Mouse (Mus musculus) MEL (cell line): ENCODE results near the gene Dop1b. TPM values are rescaled to one million over a fixed set of nuclear protein-coding genes. Genes with fewer than 3 reads are reported as not detected.

ENCODE experiments used
- DNase-seq: peaks from one replicate; pipeline ENCODE4 v3.0.0; 2011; ENCODE audit warnings: low read depth, low spot score
- H3K27ac ChIP-seq: 2 replicates; pipeline ENCODE4 v1.5.1; 2012; ENCODE audit warnings: low read depth, mild to moderate bottlenecking, control low read depth, low read length, moderate library complexity; ENCODE audit not compliant: control insufficient read depth
- H3K27me3 ChIP-seq, 2 experiments: fragments of 150-350 bp in 1 of 2; sonication (generic) in 1 of 2; 2 replicates each; pipeline ENCODE4 v1.6.1; 2012; ENCODE audit warnings: low read length in 2 of 2, mild to moderate bottlenecking in 2 of 2, improper control_type of control experiment in 1 of 2, moderate library complexity in 1 of 2; ENCODE audit not compliant: insufficient read depth in 2 of 2, control insufficient read depth in 1 of 2
- H3K36me3 ChIP-seq, 2 experiments: 2 replicates each; pipeline ENCODE4 v1.6.1; 2012 to 2014; ENCODE audit warnings: low read length in 2 of 2, improper control_type of control experiment in 1 of 2, inconsistent platforms in 1 of 2, mild to moderate bottlenecking in 1 of 2; ENCODE audit not compliant: insufficient read depth in 2 of 2, control insufficient read depth in 1 of 2
- H3K4me1 ChIP-seq, 2 experiments: fragments of 150-350 bp in 1 of 2; sonication (generic) in 1 of 2; 2 replicates each; pipeline ENCODE4 v1.6.1; 2012; ENCODE audit warnings: low read length in 2 of 2, improper control_type of control experiment in 1 of 2, mild to moderate bottlenecking in 1 of 2; ENCODE audit not compliant: insufficient read depth in 2 of 2, control insufficient read depth in 1 of 2
- H3K4me3 ChIP-seq, 2 experiments: fragments of 150-350 bp in 1 of 2; sonication (generic) in 1 of 2; 2 replicates each; pipeline ENCODE4 v1.5.1; 2012; ENCODE audit warnings: low read depth in 2 of 2, low read length in 2 of 2, mild to moderate bottlenecking in 2 of 2, moderate library complexity in 2 of 2, control low read depth in 1 of 2, improper control_type of control experiment in 1 of 2; ENCODE audit not compliant: control insufficient read depth in 1 of 2, insufficient read depth in 1 of 2
- H3K79me2 ChIP-seq: 2 replicates; pipeline ENCODE4 v1.6.1; 2012; ENCODE audit warnings: mild to moderate bottlenecking, low read length, moderate library complexity; ENCODE audit not compliant: control insufficient read depth, poor library complexity, insufficient read depth
- H3K9ac ChIP-seq: 2 replicates; pipeline ENCODE4 v1.6.1; 2012; ENCODE audit warnings: low read depth, mild to moderate bottlenecking, control low read depth, low read length, moderate library complexity; ENCODE audit not compliant: control insufficient read depth, poor library complexity, severe bottlenecking
- H3K9me3 ChIP-seq: fragments of 150-350 bp; sonication (generic); replicated peaks from 2 replicates; pipeline ENCODE4 v1.6.1; 2012; ENCODE audit warnings: mild to moderate bottlenecking, low read length, improper control_type of control experiment, moderate library complexity; ENCODE audit not compliant: insufficient read depth
- CTCF ChIP-seq, 3 experiments: IDR thresholded peaks in 2 of 3; conservative IDR thresholded peaks in 1 of 3; 2 replicates each; pipeline ENCODE4 v1.5.1; 2011 to 2012; ENCODE audit warnings: low read length in 3 of 3, low read depth in 2 of 3, mild to moderate bottlenecking in 2 of 3, improper control_type of control experiment in 1 of 3, inconsistent platforms in 1 of 3, mixed read lengths in 1 of 3, moderate library complexity in 1 of 3; ENCODE audit not compliant: control insufficient read depth in 1 of 3, insufficient read depth in 1 of 3, poor library complexity in 1 of 3, severe bottlenecking in 1 of 3
- ELF1 ChIP-seq: IDR thresholded peaks from 2 replicates; pipeline ENCODE4 v1.6.1; 2014; ENCODE audit warnings: low read depth, mild to moderate bottlenecking, inconsistent platforms, low read length, improper control_type of control experiment, moderate library complexity
- GATA1 ChIP-seq: IDR thresholded peaks from 2 replicates; pipeline ENCODE4 v1.6.1; 2011; ENCODE audit warnings: low read depth, low read length, improper control_type of control experiment
- HCFC1 ChIP-seq: IDR thresholded peaks from 2 replicates; pipeline ENCODE4 v1.6.1; 2012; ENCODE audit warnings: low read depth, mild to moderate bottlenecking, inconsistent platforms, low read length, improper control_type of control experiment, moderate library complexity
- MAFK ChIP-seq: IDR thresholded peaks from 2 replicates; pipeline ENCODE4 v1.6.1; 2011; ENCODE audit warnings: low read depth, mild to moderate bottlenecking, low read length, improper control_type of control experiment, borderline replicate concordance
- MAZ ChIP-seq: IDR thresholded peaks from 2 replicates; pipeline ENCODE4 v1.6.1; 2012; ENCODE audit warnings: low read depth, mild to moderate bottlenecking, inconsistent platforms, low read length, improper control_type of control experiment
- MEF2A ChIP-seq: IDR thresholded peaks from 2 replicates; pipeline ENCODE4 v1.6.1; 2014; ENCODE audit warnings: low read depth, mild to moderate bottlenecking, inconsistent platforms, low read length, improper control_type of control experiment; ENCODE audit not compliant: poor library complexity, insufficient replicate concordance, severe bottlenecking; ENCODE audit errors: extremely low read depth
- MYC ChIP-seq: IDR thresholded peaks from 2 replicates; pipeline ENCODE4 v1.6.1; 2011; ENCODE audit warnings: low read depth, mild to moderate bottlenecking, low read length, improper control_type of control experiment, moderate library complexity
- NELFE ChIP-seq: IDR thresholded peaks from 2 replicates; pipeline ENCODE4 v1.6.1; 2011; ENCODE audit warnings: low read depth, low read length, improper control_type of control experiment
- NRF1 ChIP-seq: IDR thresholded peaks from 2 replicates; pipeline ENCODE4 v1.6.1; 2014; ENCODE audit warnings: low read depth, mild to moderate bottlenecking, inconsistent platforms, low read length, improper control_type of control experiment, moderate library complexity; ENCODE audit not compliant: poor library complexity, insufficient read depth, severe bottlenecking
- POLR2A ChIP-seq, 2 experiments: IDR thresholded peaks; 2 replicates each; pipeline ENCODE4 v1.6.1; 2011 to 2012; ENCODE audit warnings: low read length in 2 of 2, mild to moderate bottlenecking in 2 of 2, control low read depth in 1 of 2, improper control_type of control experiment in 1 of 2, low read depth in 1 of 2, moderate library complexity in 1 of 2; ENCODE audit not compliant: control insufficient read depth in 1 of 2, insufficient read depth in 1 of 2, poor library complexity in 1 of 2
- POLR2AphosphoS2 ChIP-seq: IDR thresholded peaks from 2 replicates; pipeline ENCODE4 v1.6.1; 2011; ENCODE audit warnings: low read length, improper control_type of control experiment
- RAD21 ChIP-seq: IDR thresholded peaks from 2 replicates; pipeline ENCODE4 v1.6.1; 2011; ENCODE audit warnings: mild to moderate bottlenecking, low read depth, low read length, improper control_type of control experiment
- SIN3A ChIP-seq: IDR thresholded peaks from 2 replicates; pipeline ENCODE4 v1.6.1; 2012; ENCODE audit warnings: low read length, improper control_type of control experiment, inconsistent platforms
- SMC3 ChIP-seq: IDR thresholded peaks from 2 replicates; pipeline ENCODE4 v1.6.1; 2011; ENCODE audit warnings: low read depth, low read length, improper control_type of control experiment
- TBP ChIP-seq: IDR thresholded peaks from 2 replicates; pipeline ENCODE4 v1.8.0; 2011; ENCODE audit warnings: low read depth, low read length, improper control_type of control experiment
- UBTF ChIP-seq: IDR thresholded peaks from 2 replicates; pipeline ENCODE4 v1.6.1; 2012; ENCODE audit warnings: low read depth, mild to moderate bottlenecking, inconsistent platforms, low read length, improper control_type of control experiment, moderate library complexity, borderline replicate concordance; ENCODE audit not compliant: insufficient read depth
- ZKSCAN1 ChIP-seq: IDR thresholded peaks from 2 replicates; pipeline ENCODE4 v1.6.1; 2012; ENCODE audit warnings: low read depth, mild to moderate bottlenecking, inconsistent platforms, low read length, improper control_type of control experiment, moderate library complexity
- ZNF384 ChIP-seq: IDR thresholded peaks from 2 replicates; pipeline ENCODE4 v1.6.1; 2012; ENCODE audit warnings: low read depth, mild to moderate bottlenecking, inconsistent platforms, low read length, improper control_type of control experiment
- polyA plus RNA-seq, 2 experiments: library from polyadenylated mRNA; stranded (reverse) in 1 of 2; unstranded in 1 of 2; fragments of >175 nt in 1 of 2; fragments of >200 nt in 1 of 2; gene quantifications; 2 replicates each; pipeline versions ENCODE4 v1.2.1 to v1.2.4; 2012; ENCODE audit warnings: low replicate concordance in 2 of 2, low read depth in 1 of 2; ENCODE audit not compliant: insufficient read length in 2 of 2, insufficient read depth in 1 of 2, missing spikeins in 1 of 2
- total RNA-seq: library from RNA; depleted of rRNA; stranded (reverse); fragments of 300-350 nt; gene quantifications from 2 replicates; pipeline ENCODE4 v1.2.3, GENCODE M21; 2012

Gene Dop1b
- total and polyA plus RNA-seq, 3 experiments: 5.8 to 11.3 TPM; not detected in 1

DNA sequence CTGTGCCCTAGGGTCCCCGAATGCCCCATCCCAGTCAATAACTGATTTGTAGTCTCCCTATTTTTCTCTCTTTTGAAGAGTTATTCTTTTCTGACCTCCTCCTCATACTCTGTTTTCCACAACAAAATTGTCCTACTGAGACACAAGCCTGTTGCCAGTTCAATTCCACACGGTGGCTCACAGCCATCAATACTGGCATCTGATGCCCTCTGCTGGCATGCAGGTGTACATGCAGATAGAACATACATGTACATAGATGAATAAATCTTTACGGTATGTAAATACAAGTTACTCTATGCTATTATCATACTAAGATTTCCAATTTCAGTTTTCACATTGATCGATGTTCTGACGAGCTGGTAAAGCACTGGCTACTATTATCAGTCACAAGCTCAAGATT is 40.6 kb upstream of the Dop1b start:
- Histone ChIP-seq H3K27me3 (no peaks in the 10 kb centered on the region; a peak in 1 of 4 replicates), H3K79me2 (no peaks in the 10 kb centered on the region), H3K9ac (no peak overlapping the region), H3K4me1 (no peaks in the 10 kb centered on the region), H3K4me3 (no peak overlapping the region), H3K9me3 (no peaks in the 10 kb centered on the region), H3K36me3 (no peaks in the 10 kb centered on the region), H3K27ac (no peak overlapping the region)
- DNase-seq: peak; percentile 21
- TF ChIP-seq HCFC1: no peak
- TF ChIP-seq ZNF384: no peak
- peak; percentile 32 to 55 (median 33) for TF ChIP-seq CTCF (IDR thresholded peaks at IDR 0.05 in 2 of 3, conservative IDR thresholded peaks at IDR 0.05 in 1 of 3; ENCODE audit: control insufficient read depth in 1 of 3, insufficient read depth in 1 of 3, low read depth in 2 of 3, low read length in 3 of 3, poor library complexity in 1 of 3, severe bottlenecking in 1 of 3)
- TF ChIP-seq SIN3A: no peak
- TF ChIP-seq RAD21: peak; percentile 37
- TF ChIP-seq SMC3: peak; percentile 40

- H3K4me1 ChIP-seq: no peaks in the 10 kb centered on the region
- H3K27me3 ChIP-seq: peaks cover 0 to 2% of the 10 kb centered on the region in 2 experiments; a peak in 1 of 4 replicates
- DNase-seq: no peak
- H3K9me3 ChIP-seq: no peaks in the 10 kb centered on the region
- no peaks in the 10 kb centered on the region for H3K36me3 ChIP-seq
- no peak overlapping the region for H3K27ac ChIP-seq
- H3K9ac ChIP-seq: no peak overlapping the region
- no peaks in the 10 kb centered on the region for H3K79me2 ChIP-seq
- TF ChIP-seq NRF1: no peak
- no peak for TF ChIP-seq NELFE
- TF ChIP-seq MAZ: no peak
- TF ChIP-seq ELF1: no peak
- TF ChIP-seq ZKSCAN1: no peak
- TF ChIP-seq MEF2A: no peak
- no peak for TF ChIP-seq MYC
- no peak for TF ChIP-seq MAFK
- TF ChIP-seq POLR2A (IDR thresholded peaks at IDR 0.05; ENCODE audit: control insufficient read depth in 1 of 2, insufficient read depth in 1 of 2, low read depth in 1 of 2, low read length in 2 of 2, poor library complexity in 1 of 2): no peak
- no peak for TF ChIP-seq GATA1
- no peak overlapping the region for H3K4me3 ChIP-seq
Measured at GRCm38 (mm10) chr16:93676376-93676775, 35.3 kb upstream of the Dop1b start.

DNA sequence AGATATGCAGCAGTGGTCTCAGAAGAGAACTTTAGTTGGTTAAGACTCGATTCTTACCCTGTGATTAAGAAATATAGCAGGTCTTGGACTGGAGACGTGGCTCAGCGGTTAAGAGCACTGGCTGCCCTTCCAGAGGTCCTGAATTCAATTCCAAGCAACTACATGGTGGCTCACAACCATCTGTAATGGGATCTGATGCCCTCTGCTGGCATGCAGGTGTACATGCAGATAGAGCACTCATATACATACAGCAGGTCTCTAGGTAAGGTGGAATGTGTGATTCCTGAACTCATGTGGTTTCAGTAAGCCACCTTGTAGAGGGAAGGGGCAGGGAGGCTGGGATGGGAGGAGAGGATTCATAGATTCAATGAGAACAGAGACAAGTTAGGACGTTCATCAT is 33.5 kb upstream of the Dop1b start:
- TF ChIP-seq POLR2AphosphoS2: no peak
- TF ChIP-seq ZNF384: no peak
- no peak for TF ChIP-seq TBP
- peak in 2 of 3 experiments; percentile 12 to 32; a peak in 3 of 6 replicates for TF ChIP-seq CTCF (IDR thresholded peaks at IDR 0.05 in 2 of 3, conservative IDR thresholded peaks at IDR 0.05 in 1 of 3; ENCODE audit: control insufficient read depth in 1 of 3, insufficient read depth in 1 of 3, low read depth in 2 of 3, low read length in 3 of 3, poor library complexity in 1 of 3, severe bottlenecking in 1 of 3)
- no peak for TF ChIP-seq UBTF
- DNase-seq: no peak
- Histone ChIP-seq H3K27me3 (peaks cover 0 to 2% of the 10 kb centered on the region in 2 experiments; a peak in 1 of 4 replicates), H3K9ac (no peak overlapping the region), H3K4me3 (no peak overlapping the region), H3K4me1 (no peaks in the 10 kb centered on the region), H3K9me3 (no peaks in the 10 kb centered on the region), H3K27ac (no peak overlapping the region), H3K79me2 (no peaks in the 10 kb centered on the region), H3K36me3 (no peaks in the 10 kb centered on the region)
